Mouse (Mus musculus): ENCODE results near the gene Dscaml1. TPM values are rescaled to one million over a fixed set of nuclear protein-coding genes. Genes with fewer than 3 reads are reported as not detected.

Gene Dscaml1
- total RNA-seq, 1 experiment, result 1.3 TPM

DNA sequence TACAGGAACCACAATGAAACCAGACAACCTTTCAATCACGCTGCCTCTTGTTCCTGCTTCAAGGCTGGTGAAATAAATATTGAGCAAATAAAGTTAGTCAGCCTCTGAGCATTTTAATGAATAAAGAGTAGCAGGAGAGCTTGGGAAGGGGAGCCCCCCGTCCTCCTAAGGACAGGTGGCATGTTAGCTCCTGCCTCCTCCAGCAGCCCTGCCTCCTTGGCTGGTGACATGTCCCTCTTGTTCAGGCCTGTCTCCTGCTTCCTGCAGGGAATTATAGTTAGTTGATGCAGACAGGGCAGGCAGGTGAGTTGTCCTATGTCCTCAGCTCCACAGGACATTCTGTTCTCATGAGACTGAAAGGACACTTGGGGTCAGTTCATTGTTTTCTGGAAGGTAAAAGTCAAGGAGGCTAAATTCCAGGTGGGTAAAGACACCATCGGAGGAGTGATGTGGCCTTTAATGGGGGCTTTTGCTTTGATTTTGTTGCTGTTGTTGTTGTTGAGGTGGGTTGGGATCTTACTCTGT lies 73.7 kb downstream of the Dscaml1 start:
- in situ Hi-C loops (cut with MboI; ENCODE audit: low sequenced_read_pairs in 2 of 2, unreplicated experiment in 2 of 2), result no loop called here
- Histone ChIP-seq H3K4me1 (ENCODE audit: control insufficient read depth in 2 of 2, insufficient read depth in 2 of 2, low read length in 2 of 2, poor library complexity in 1 of 2) (peaks cover 13 to 23% of the 10 kb centered on the region in 2 experiments), H3K9me3 (ENCODE audit: control insufficient read depth, insufficient read depth, low read depth, low read length) (no peaks in the 10 kb centered on the region), H3K36me3 (ENCODE audit: control insufficient read depth, insufficient read depth, low read length, poor library complexity, severe bottlenecking) (no peaks in the 10 kb centered on the region), H3K4me3 (ENCODE audit: insufficient read depth in 1 of 2, low read depth in 1 of 2, low read length in 2 of 2, poor library complexity in 1 of 2, severe bottlenecking in 1 of 2) (no peak overlapping the region), H3K27ac (ENCODE audit: insufficient read depth, low read depth, low read length, poor library complexity, severe bottlenecking) (no peak overlapping the region), H3K9ac (ENCODE audit: insufficient read depth, low read depth, low read length, poor library complexity, severe bottlenecking) (no peak overlapping the region)
- no peak for TF ChIP-seq ZNF384 (IDR thresholded peaks at IDR 0.05; ENCODE audit: low read depth, low read length)
- no peak for TF ChIP-seq CHD2 (IDR thresholded peaks at IDR 0.05; ENCODE audit: low read depth, low read length)
- TF ChIP-seq HCFC1 (IDR thresholded peaks at IDR 0.05; ENCODE audit: borderline replicate concordance, insufficient read depth, low read length), result no peak
- TF ChIP-seq ZC3H11A (IDR thresholded peaks at IDR 0.05; ENCODE audit: borderline replicate concordance, low read depth, low read length), result no peak
- TF ChIP-seq MAFK (IDR thresholded peaks at IDR 0.05; ENCODE audit: insufficient read depth, low read depth, low read length), result no peak
- no peak for DNase-seq (ENCODE audit: low read depth, low spot score)

DNA sequence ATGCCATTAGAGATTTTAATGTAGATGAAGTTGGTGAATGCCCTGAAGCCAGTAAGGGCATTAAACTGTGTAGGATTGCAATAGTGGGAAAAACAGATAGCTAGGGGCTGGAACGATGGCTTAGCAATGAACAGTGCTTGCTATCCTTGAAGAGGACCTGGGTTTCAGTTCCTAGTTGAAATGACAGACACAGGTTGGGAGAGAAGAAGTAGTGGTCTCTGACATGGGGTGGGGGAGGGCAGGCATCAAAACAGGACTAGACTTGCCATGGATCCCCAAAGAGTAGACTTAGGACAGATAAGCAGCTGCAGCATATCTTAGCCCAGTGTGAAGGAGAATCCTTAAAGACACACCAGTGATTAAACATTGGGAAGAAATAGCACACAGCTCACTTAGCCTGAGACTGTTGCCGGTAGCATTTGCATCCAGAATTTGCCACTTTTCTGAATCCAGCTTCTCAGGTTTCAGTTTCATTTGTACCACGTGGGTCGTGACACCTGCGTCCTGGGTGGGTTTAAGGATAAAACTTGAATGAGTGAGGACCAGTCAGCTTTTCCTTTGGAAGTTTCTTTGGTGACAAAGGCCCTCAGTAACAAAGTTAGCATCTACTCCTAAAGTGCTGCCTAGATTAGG lies 75.0 kb downstream of the Dscaml1 start:
- H3K36me3 ChIP-seq (ENCODE audit: control insufficient read depth, insufficient read depth, low read length, poor library complexity, severe bottlenecking), result no peaks in the 10 kb centered on the region
- TF ChIP-seq ZNF384 (IDR thresholded peaks at IDR 0.05; ENCODE audit: low read depth, low read length) (no peak), HCFC1 (IDR thresholded peaks at IDR 0.05; ENCODE audit: borderline replicate concordance, insufficient read depth, low read length) (no peak), CHD2 (IDR thresholded peaks at IDR 0.05; ENCODE audit: low read depth, low read length) (no peak), ZC3H11A (IDR thresholded peaks at IDR 0.05; ENCODE audit: borderline replicate concordance, low read depth, low read length) (no peak), MAFK (IDR thresholded peaks at IDR 0.05; ENCODE audit: insufficient read depth, low read depth, low read length) (no peak)
- no peaks in the 10 kb centered on the region for H3K9me3 ChIP-seq (ENCODE audit: control insufficient read depth, insufficient read depth, low read depth, low read length)
- H3K4me1 ChIP-seq (ENCODE audit: control insufficient read depth in 2 of 2, insufficient read depth in 2 of 2, low read length in 2 of 2, poor library complexity in 1 of 2), result peaks cover 13 to 23% of the 10 kb centered on the region in 2 experiments
- no peak overlapping the region for H3K4me3 ChIP-seq (ENCODE audit: insufficient read depth in 1 of 2, low read depth in 1 of 2, low read length in 2 of 2, poor library complexity in 1 of 2, severe bottlenecking in 1 of 2)
- in situ Hi-C loops (cut with MboI; ENCODE audit: low sequenced_read_pairs in 2 of 2, unreplicated experiment in 2 of 2), result no loop called here
- H3K9ac ChIP-seq (ENCODE audit: insufficient read depth, low read depth, low read length, poor library complexity, severe bottlenecking), result no peak overlapping the region
- no peak for DNase-seq (ENCODE audit: low read depth, low spot score)
- H3K27ac ChIP-seq (ENCODE audit: insufficient read depth, low read depth, low read length, poor library complexity, severe bottlenecking), result peak overlapping the region; percentile 62; the same call in 1 of the 2 replicates

DNA sequence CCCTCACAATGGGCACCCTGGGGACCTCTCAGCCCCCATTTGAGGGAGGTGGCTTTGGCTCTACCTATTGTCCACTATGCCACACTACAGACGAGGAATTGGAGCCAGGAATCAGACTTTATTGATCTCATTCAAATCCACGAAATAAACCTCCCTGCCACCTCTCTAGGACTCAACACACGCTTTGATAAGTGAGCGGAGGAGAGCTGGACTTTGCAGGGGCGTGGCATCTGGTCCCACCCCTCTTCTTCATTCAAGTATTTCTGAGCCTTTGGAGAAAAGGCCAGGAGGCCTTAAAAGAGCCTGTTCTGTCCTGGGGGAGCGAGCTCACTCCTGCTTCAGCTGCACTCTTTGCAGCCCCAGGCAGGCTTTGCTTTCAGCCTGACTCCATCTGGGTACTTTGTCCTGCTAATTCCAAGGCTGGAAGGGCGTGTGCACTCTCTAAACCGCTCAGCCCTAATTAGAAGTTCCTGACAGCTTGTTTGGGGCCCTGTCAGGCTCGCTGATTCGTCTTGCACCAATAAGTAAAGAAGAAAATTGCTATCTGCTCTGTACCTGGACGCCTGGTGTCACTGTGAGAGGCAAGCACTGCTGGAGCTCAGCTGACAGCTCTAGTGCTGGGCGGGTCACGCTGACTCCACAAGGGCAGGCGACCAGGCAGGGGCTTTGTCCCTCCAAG lies 75.7 kb downstream of the Dscaml1 start:
- DNase-seq (ENCODE audit: low read depth, low spot score), result peak; percentile 63
- peak overlapping the region; percentile 62; the same call in 1 of the 2 replicates for H3K27ac ChIP-seq (ENCODE audit: insufficient read depth, low read depth, low read length, poor library complexity, severe bottlenecking)
- peaks cover 13 to 23% of the 10 kb centered on the region in 2 experiments for H3K4me1 ChIP-seq (ENCODE audit: control insufficient read depth in 2 of 2, insufficient read depth in 2 of 2, low read length in 2 of 2, poor library complexity in 1 of 2)
- in situ Hi-C loops (cut with MboI; ENCODE audit: low sequenced_read_pairs in 2 of 2, unreplicated experiment in 2 of 2), result no loop called here
- no peaks in the 10 kb centered on the region for H3K36me3 ChIP-seq (ENCODE audit: control insufficient read depth, insufficient read depth, low read length, poor library complexity, severe bottlenecking)
- H3K4me3 ChIP-seq (ENCODE audit: insufficient read depth in 1 of 2, low read depth in 1 of 2, low read length in 2 of 2, poor library complexity in 1 of 2, severe bottlenecking in 1 of 2), result no peak overlapping the region; a peak in 1 of 4 replicates
- no peaks in the 10 kb centered on the region for H3K9me3 ChIP-seq (ENCODE audit: control insufficient read depth, insufficient read depth, low read depth, low read length)
- TF ChIP-seq CHD2 (IDR thresholded peaks at IDR 0.05; ENCODE audit: low read depth, low read length) (no peak), ZC3H11A (IDR thresholded peaks at IDR 0.05; ENCODE audit: borderline replicate concordance, low read depth, low read length) (no peak), MAFK (IDR thresholded peaks at IDR 0.05; ENCODE audit: insufficient read depth, low read depth, low read length) (no peak), ZNF384 (IDR thresholded peaks at IDR 0.05; ENCODE audit: low read depth, low read length) (no peak), HCFC1 (IDR thresholded peaks at IDR 0.05; ENCODE audit: borderline replicate concordance, insufficient read depth, low read length) (no peak)
- no peak overlapping the region for H3K9ac ChIP-seq (ENCODE audit: insufficient read depth, low read depth, low read length, poor library complexity, severe bottlenecking)

DNA sequence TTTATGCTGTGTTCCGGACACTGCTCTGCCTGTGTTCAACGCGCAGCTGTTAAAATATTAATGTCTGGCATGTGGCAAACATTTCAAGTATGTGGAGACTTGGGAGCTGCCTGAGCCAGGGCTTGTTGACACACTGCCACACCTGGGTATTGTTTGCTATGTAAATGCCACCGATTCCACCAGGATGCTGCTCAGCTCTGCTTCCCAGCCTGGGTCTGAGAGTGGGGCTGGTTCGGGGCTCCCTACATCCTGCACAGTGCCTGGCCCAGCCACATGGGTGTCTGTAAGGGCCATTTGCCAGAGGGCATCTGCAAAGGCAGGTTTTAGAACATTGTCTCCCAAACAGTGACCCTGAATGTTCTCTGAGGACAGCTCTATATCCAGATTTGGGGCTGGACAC lies 78.5 kb downstream of the Dscaml1 start:
- in situ Hi-C loops (cut with MboI; ENCODE audit: low sequenced_read_pairs in 2 of 2, unreplicated experiment in 2 of 2), result no loop called here
- H3K4me1 ChIP-seq (ENCODE audit: control insufficient read depth in 2 of 2, insufficient read depth in 2 of 2, low read length in 2 of 2, poor library complexity in 1 of 2), result peaks cover 13 to 23% of the 10 kb centered on the region in 2 experiments
- no peaks in the 10 kb centered on the region for H3K9me3 ChIP-seq (ENCODE audit: control insufficient read depth, insufficient read depth, low read depth, low read length)
- TF ChIP-seq MAFK (IDR thresholded peaks at IDR 0.05; ENCODE audit: insufficient read depth, low read depth, low read length) (no peak), CHD2 (IDR thresholded peaks at IDR 0.05; ENCODE audit: low read depth, low read length) (no peak), ZC3H11A (IDR thresholded peaks at IDR 0.05; ENCODE audit: borderline replicate concordance, low read depth, low read length) (no peak), HCFC1 (IDR thresholded peaks at IDR 0.05; ENCODE audit: borderline replicate concordance, insufficient read depth, low read length) (no peak), ZNF384 (IDR thresholded peaks at IDR 0.05; ENCODE audit: low read depth, low read length) (no peak)
- no peak overlapping the region for H3K27ac ChIP-seq (ENCODE audit: insufficient read depth, low read depth, low read length, poor library complexity, severe bottlenecking)
- no peaks in the 10 kb centered on the region for H3K36me3 ChIP-seq (ENCODE audit: control insufficient read depth, insufficient read depth, low read length, poor library complexity, severe bottlenecking)
- no peak overlapping the region for H3K4me3 ChIP-seq (ENCODE audit: insufficient read depth in 1 of 2, low read depth in 1 of 2, low read length in 2 of 2, poor library complexity in 1 of 2, severe bottlenecking in 1 of 2)
- no peak for DNase-seq (ENCODE audit: low read depth, low spot score)
- H3K9ac ChIP-seq (ENCODE audit: insufficient read depth, low read depth, low read length, poor library complexity, severe bottlenecking), result no peak overlapping the region

Data from ES-E14 (cell line).